Mouse (Mus musculus): ENCODE measurements around the gene Bnc2.

Bnc2 gene

GRCm38 (mm10) chr4:84411431-84411830 lies 263.6 kb downstream of the Bnc2 start:
- DNase-seq = no peak

- DNase-seq = no peak
Observed at GRCm38 (mm10) chr4:84407328-84408028, 267.6 kb downstream of the Bnc2 start.

GRCm38 (mm10) chr4:84403356-84404145 lies 271.5 kb downstream of the Bnc2 start:
- DNase-seq = no peak

GRCm38 (mm10) chr4:84388991-84389390 lies 286.1 kb downstream of the Bnc2 start:
- DNase-seq = no peak

GRCm38 (mm10) chr4:84385156-84385555 lies 289.9 kb downstream of the Bnc2 start:
- no peak for DNase-seq

GRCm38 (mm10) chr4:84379289-84379688 lies 295.8 kb downstream of the Bnc2 start:
- no peak for DNase-seq

- DNase-seq = no peak
Observed at GRCm38 (mm10) chr4:84377513-84377912, 297.6 kb downstream of the Bnc2 start.

- no peak for DNase-seq
Observed at GRCm38 (mm10) chr4:84362337-84362823, 312.7 kb downstream of the Bnc2 start.

GRCm38 (mm10) chr4:84361165-84361564 lies 313.9 kb downstream of the Bnc2 start:
- no peak for DNase-seq

- DNase-seq = no peak
Observed at GRCm38 (mm10) chr4:84359996-84360395, 315.1 kb downstream of the Bnc2 start.

- no peak for DNase-seq
Observed at GRCm38 (mm10) chr4:84358204-84358603, 316.9 kb downstream of the Bnc2 start.

GRCm38 (mm10) chr4:84357382-84357781 lies 317.7 kb downstream of the Bnc2 start:
- no peak for DNase-seq

- DNase-seq = no peak
Observed at GRCm38 (mm10) chr4:84356468-84357153, 318.5 kb downstream of the Bnc2 start.

GRCm38 (mm10) chr4:84352656-84353055 lies 322.4 kb downstream of the Bnc2 start:
- DNase-seq = no peak

GRCm38 (mm10) chr4:84349536-84349935 lies 325.5 kb downstream of the Bnc2 start:
- DNase-seq = no peak

GRCm38 (mm10) chr4:84339172-84339571 lies 335.9 kb downstream of the Bnc2 start:
- DNase-seq = no peak

- DNase-seq = peak; percentile 3
Observed at GRCm38 (mm10) chr4:84331995-84332394, 343.1 kb downstream of the Bnc2 start.

GRCm38 (mm10) chr4:84331450-84331849 lies 343.6 kb downstream of the Bnc2 start:
- peak; percentile 18 for DNase-seq

GRCm38 (mm10) chr4:84330509-84330908 lies 344.6 kb downstream of the Bnc2 start:
- no peak for DNase-seq

- no peak for DNase-seq
Observed at GRCm38 (mm10) chr4:84329651-84330050, 345.4 kb downstream of the Bnc2 start.

- no peak for DNase-seq
Observed at GRCm38 (mm10) chr4:84324371-84324770, 350.7 kb downstream of the Bnc2 start.

GRCm38 (mm10) chr4:84321598-84321997 lies 353.5 kb downstream of the Bnc2 start:
- DNase-seq = no peak

- DNase-seq = no peak
Observed at GRCm38 (mm10) chr4:84317421-84317820, 357.7 kb downstream of the Bnc2 start.

- DNase-seq = no peak
Observed at GRCm38 (mm10) chr4:84311371-84311770, 363.7 kb downstream of the Bnc2 start.

Data from layer of hippocampus, adult 9-11 months (tissue).